Mouse (Mus musculus): ENCODE data around the gene Rnf208.

Gene Rnf208

GRCm38 (mm10) chr2:25278928-25279882 is 37.1 kb downstream of the Rnf208 start:
- peak; percentile 71 for DNase-seq (ENCODE audit: low spot score)

GRCm38 (mm10) chr2:25285551-25285950 is 43.5 kb downstream of the Rnf208 start:
- no peak for DNase-seq (ENCODE audit: low spot score)

DNA sequence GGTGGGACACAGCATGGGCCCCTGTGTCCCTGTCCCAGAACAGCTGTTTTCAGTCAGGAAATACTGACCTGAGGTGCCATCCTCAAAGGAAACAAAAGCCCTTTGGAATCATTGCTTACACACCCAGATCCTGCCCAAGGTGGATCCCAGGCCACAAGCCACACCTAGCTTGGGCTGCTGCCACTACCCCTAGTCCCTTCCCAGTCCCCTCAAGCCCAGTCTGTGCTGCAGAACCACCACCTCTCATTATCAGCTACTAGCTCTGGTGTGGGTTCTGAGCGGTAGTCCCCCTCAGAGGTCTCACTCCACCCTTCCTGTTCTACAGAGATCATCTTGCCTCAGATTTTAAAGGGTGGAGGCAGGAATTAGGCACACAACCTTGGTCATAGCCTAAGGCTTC is 44.3 kb downstream of the Rnf208 start:
- DNase-seq (ENCODE audit: low spot score): no peak

DNA sequence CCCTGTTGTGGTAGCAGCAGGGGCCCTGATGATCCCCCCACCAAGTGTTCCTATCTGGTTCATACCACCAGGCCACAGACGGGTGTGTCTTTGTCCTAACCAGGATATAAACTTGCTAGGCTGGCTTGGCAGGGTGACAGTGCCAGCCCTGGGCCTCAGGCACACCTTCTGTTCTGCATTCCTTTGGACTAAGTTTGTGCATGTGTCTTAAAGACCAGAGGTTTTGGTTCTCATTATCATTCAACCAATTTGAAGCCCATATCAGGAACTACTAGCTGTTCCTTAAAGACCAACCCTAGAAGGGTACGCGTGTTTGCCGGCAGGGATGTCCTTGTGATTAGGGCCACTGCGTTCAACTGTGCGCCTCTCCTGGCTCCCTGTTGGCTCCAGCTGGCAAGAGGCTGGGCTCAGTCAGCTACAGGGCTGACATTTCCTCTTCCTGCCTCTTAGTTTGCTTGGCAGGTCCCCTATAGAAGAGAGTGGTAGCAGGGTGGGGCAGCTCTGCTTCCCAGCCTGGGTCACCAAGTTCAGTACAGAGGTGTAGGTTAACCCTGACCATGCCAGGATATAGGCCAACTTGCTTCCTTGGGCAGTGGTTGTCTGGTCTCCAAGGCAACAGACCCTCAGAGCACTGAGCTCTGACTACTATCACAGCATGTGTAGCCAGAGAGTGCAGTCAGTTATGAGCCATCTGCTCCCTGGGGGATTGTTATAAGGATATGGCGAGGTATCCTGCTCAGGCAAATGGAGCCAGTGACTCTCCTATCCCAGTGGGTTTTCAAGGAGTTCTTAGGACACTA is 45.0 kb downstream of the Rnf208 start:
- no peak for DNase-seq (ENCODE audit: low spot score)

DNA sequence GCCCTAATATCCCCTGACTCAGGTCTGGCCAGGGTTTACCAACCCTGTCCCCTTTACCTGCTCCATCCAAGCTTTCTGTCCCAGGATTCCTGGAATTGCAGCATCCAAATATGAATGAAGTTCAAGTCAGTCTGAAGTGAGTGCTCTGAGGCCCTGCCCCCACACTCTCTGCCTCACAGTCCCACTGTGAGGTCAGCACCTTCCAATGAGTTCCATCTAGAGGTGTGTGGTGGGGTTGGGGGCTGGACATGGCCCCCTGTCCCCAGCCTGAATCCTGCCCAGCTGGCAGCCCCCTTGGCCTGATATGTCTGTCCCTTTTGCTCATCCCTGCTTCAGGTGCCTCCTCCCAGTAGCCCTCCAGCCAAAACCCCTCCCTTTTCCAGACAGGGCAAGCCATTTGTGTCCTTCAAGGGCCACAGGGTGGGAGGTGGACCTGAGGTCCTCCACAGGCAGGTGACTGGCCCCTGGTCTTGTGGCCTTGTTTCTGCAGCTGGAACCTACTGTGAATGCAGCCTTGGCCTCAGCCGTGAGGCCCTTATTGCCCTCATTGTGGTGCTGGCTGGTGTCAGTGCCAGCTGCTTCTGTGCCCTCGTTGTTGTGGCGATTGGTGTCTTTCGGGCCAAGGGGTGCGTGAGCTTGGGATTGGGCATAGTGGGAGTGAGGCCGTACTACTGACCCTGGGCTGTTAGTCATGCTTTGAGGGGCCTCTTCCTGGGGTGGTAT is 46.0 kb downstream of the Rnf208 start, which contains the start of gene Tmem210:
Gene Tmem210 (plus strand): TSS at position 219 of the 723 bp plus-strand sequence.
- DNase-seq (ENCODE audit: low spot score): no peak

DNA sequence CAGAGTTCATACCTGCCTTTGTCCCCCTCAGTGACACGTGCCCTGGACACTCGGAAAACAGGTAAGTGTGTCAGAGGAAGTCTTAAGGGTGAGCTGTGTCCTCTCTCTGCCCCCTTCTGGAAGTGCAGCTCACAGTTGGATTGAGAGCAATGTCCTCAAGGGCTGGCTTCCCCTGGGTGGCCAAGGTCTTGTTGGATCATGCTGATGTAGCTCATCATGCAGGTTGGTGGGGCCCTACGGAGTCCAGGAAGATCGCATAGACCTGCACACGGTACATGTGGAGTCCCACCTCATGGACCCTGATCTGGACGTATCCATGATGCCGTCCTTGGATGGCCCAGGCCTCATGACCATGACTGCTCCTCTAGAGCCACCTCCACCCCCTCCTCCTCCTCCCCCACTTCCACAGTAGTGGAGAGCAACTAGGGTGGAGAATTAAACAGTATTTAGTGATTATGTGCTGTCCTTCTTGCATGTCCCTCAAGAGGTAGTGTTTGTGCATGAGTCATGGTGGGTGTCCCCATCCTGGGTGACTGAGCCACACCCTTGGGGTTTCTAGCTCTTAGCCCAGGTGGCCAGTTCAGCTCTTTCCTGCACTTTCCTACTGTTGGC is 46.8 kb downstream of the Rnf208 start:
- DNase-seq (ENCODE audit: low spot score): no peak

DNA sequence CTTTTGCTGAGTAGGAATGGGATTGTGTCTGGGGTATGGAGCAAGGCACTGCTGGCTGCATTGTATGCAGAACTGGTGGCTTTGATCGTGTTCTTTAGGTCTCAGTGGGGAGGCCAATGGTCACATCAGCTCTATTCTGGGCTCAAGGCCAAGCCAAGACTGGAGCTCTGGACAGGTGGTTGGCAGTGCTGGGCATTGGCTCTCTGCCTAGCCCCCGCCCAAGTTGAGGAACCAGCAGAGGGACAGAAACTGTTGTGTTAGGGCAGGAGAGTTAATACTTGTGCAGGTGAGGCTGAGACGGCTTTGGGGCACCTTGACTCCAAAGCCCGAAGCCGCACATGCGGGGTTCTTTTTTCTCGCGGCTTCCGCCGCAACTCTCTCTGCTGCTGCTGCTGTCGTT is 47.6 kb downstream of the Rnf208 start, which contains the start of gene Lrrc26:
Gene Lrrc26 (plus strand): TSS at position 265 of the 400 bp plus-strand sequence.
- no peak for DNase-seq (ENCODE audit: low spot score)

DNA sequence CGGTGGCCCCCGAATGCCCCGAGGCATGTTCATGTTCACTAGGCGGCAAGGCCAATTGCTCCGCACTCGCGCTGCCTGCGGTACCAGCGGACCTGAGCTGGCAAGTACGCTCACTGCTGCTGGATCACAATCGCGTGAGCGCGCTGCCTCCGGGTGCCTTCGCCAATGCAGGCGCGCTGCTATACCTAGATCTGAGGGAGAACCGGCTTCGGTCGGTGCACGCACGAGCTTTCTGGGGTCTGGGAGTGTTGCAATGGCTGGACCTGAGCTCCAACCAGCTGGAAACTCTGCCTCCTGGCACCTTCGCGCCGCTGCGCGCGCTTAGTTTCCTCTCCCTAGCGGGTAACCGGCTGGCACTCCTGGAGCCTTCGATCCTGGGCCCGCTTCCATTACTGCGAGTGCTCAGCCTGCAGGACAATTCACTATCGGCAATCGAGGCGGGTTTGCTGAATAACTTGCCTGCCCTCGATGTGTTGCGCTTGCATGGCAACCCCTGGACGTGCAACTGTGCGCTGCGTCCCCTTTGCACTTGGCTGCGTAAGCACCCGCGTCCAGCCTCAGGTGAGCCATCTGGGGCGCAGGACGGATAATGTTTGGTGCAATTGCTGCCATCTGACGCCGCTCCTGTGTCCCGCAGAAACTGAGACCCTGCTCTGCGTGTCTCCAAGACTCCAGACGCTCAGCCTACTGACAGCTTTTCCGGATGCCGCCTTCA is 48.2 kb downstream of the Rnf208 start:
- DNase-seq (ENCODE audit: low spot score): no peak

- no peak for DNase-seq (ENCODE audit: low spot score)
Observed at GRCm38 (mm10) chr2:25290816-25291130, 48.7 kb downstream of the Rnf208 start.

GRCm38 (mm10) chr2:25291184-25292053 is 49.4 kb downstream of the Rnf208 start:
- no peak for DNase-seq (ENCODE audit: low spot score)

GRCm38 (mm10) chr2:25292054-25292544 is 50.0 kb downstream of the Rnf208 start:
- DNase-seq (ENCODE audit: low spot score): no peak

DNA sequence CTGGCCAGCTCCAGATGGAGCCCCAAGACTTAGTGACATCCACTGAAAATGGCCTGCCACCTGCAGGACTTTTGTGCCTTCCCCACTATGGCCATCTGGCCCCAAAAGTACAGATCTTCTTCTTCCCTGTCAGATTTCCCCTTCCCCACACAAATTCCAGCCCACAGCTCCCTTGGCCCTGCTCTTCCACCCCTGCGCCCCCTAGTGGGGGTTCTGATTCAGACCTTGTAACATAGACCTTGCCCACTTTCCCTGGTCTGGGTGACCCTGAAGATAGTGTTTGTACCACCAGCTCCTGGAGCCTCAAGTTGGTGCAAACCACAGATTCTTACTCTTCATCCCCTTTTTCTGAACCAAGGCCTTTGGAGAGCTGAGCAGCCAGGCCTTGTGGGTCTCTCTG is 50.8 kb downstream of the Rnf208 start:
- DNase-seq (ENCODE audit: low spot score): peak; percentile 61

DNA sequence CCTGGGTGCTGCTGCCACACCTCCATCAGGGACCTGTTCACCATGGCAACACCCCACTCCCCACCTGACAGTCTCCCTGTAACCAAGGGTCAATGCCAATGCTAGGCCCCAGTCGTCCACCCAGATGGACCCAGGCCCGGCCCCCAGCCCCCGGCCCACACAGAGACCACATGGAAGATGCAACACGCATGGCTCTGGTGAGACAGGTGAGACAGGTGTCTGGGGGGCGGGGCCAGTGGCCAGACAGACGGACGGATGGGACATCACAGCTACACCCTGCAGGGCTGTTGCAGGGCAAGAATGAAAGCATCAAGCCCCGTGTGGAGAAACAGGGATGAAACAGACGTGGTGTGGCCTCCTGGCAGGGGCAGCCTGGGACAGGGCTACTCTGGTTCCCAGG is 51.7 kb downstream of the Rnf208 start:
- no peak for DNase-seq (ENCODE audit: low spot score)
